Mouse (Mus musculus) cerebellum, postnatal 25 days (tissue): ENCODE measurements at regions not wholly inside any gene's neighbourhood (a gene's known extent, or its start where the extent isn't known, plus 50 kb on each side); places are given as distances from the start of the nearest gene placed in this dataset.
"Not testable (repeated sequence)": the region's sequence is repeated elsewhere in the genome, so short reads cannot be mapped to it uniquely, and the experiment has no call there.

Experiments
- DNase-seq, 2 experiments: peaks; one replicate each; pipeline ENCODE4 v3.0.0; 2021; ENCODE audit warnings: mixed read lengths in 2 of 2

GRCm38 (mm10) chr15:93094202-93095135 lies 180.5 kb downstream of the Gxylt1 start:
- DNase-seq: no peak

GRCm38 (mm10) chr15:93091396-93091795 lies 183.6 kb downstream of the Gxylt1 start:
- DNase-seq: no peak

- DNase-seq: peak; percentile 54 to 74
These were observed 185.6 kb downstream of the Gxylt1 start for GRCm38 (mm10) chr15:93089347-93089746.

GRCm38 (mm10) chr15:93084967-93085617 lies 189.9 kb downstream of the Gxylt1 start:
- peak; percentile 3 to 4 for DNase-seq

- no peak for DNase-seq
These were observed 200.9 kb downstream of the Gxylt1 start for GRCm38 (mm10) chr15:93074070-93074469.

GRCm38 (mm10) chr15:93062213-93063131 lies 212.5 kb downstream of the Gxylt1 start:
- peak; percentile 11 to 31 for DNase-seq

- DNase-seq: no peak
These were observed 221.5 kb downstream of the Gxylt1 start for GRCm38 (mm10) chr15:93053471-93053870.

GRCm38 (mm10) chr15:93027185-93027584 lies 247.8 kb downstream of the Gxylt1 start:
- no peak for DNase-seq

GRCm38 (mm10) chr15:93026456-93027078 lies 248.4 kb downstream of the Gxylt1 start:
- peak; percentile 12 to 43 for DNase-seq

- no peak for DNase-seq
These were observed 249.2 kb downstream of the Gxylt1 start for GRCm38 (mm10) chr15:93025791-93026190.

GRCm38 (mm10) chr15:93024171-93024570 lies 250.8 kb downstream of the Gxylt1 start:
- DNase-seq: no peak

- no peak for DNase-seq
These were observed 263.8 kb downstream of the Gxylt1 start for GRCm38 (mm10) chr15:93011166-93011565.

- DNase-seq: no peak
These were observed 264.4 kb downstream of the Gxylt1 start for GRCm38 (mm10) chr15:93010629-93011028.

GRCm38 (mm10) chr15:93005751-93006231 lies 269.2 kb downstream of the Gxylt1 start:
- DNase-seq: no peak

- DNase-seq: not testable (repeated sequence)
These were observed 269.8 kb downstream of the Gxylt1 start for GRCm38 (mm10) chr15:93005186-93005585.

- no peak for DNase-seq
These were observed 270.4 kb downstream of the Gxylt1 start for GRCm38 (mm10) chr15:93004551-93004950.

- no peak for DNase-seq
These were observed 271.7 kb downstream of the Gxylt1 start for GRCm38 (mm10) chr15:93003233-93003632.

GRCm38 (mm10) chr15:93002002-93002904 lies 272.7 kb downstream of the Gxylt1 start:
- peak in 1 of 2 experiments; percentile 23 for DNase-seq

GRCm38 (mm10) chr15:93001346-93002001 lies 273.5 kb downstream of the Gxylt1 start:
- no peak for DNase-seq

- no peak for DNase-seq
These were observed 274.9 kb downstream of the Gxylt1 start for GRCm38 (mm10) chr15:93000121-93000520.
